Mouse (Mus musculus) liver, embryonic 13.5 days (tissue): ENCODE data around the gene Nup107. TPM values are rescaled to one million over a fixed set of nuclear protein-coding genes. Genes with fewer than 3 reads are reported as not detected.

Source experiments
- ATAC-seq: fragments of 200-750 bp; cut with Nextera tagmentation; 2 replicates; pipeline ENCODE4 v1.8.0; 2017; ENCODE audit warnings: low read depth, mild to moderate bottlenecking, moderate number of reproducible peaks, moderate library complexity
- DNase-seq: peaks from one replicate; pipeline ENCODE4 v3.0.0; 2022
- H3K27ac ChIP-seq: fragments of 300-500 bp; sonication (generic); 2 replicates; pipeline ENCODE4 v1.5.1; 2015; ENCODE audit warnings: moderate library complexity, mild to moderate bottlenecking, inconsistent platforms
- H3K27me3 ChIP-seq: fragments of 300-500 bp; sonication (generic); 2 replicates; pipeline ENCODE4 v1.6.1; 2015; ENCODE audit warnings: mild to moderate bottlenecking, inconsistent platforms
- H3K36me3 ChIP-seq: fragments of 300-500 bp; sonication (generic); 2 replicates; pipeline ENCODE4 v1.6.1; 2015; ENCODE audit warnings: mild to moderate bottlenecking, inconsistent platforms
- H3K4me1 ChIP-seq: fragments of 300-500 bp; sonication (generic); replicated peaks from 2 replicates; pipeline ENCODE4 v1.6.1; 2015; ENCODE audit warnings: inconsistent platforms
- H3K4me2 ChIP-seq: fragments of 300-500 bp; sonication (generic); 2 replicates; pipeline ENCODE4 v1.6.1; 2015; ENCODE audit warnings: inconsistent platforms, mild to moderate bottlenecking, moderate library complexity
- H3K4me3 ChIP-seq: fragments of 300-500 bp; sonication (generic); replicated peaks from 2 replicates; pipeline ENCODE4 v1.5.1; 2015; ENCODE audit warnings: mild to moderate bottlenecking, inconsistent platforms
- H3K9ac ChIP-seq: fragments of 300-500 bp; sonication (generic); 2 replicates; pipeline ENCODE4 v1.6.1; 2015; ENCODE audit warnings: mild to moderate bottlenecking, inconsistent platforms
- H3K9me3 ChIP-seq: fragments of 300-500 bp; sonication (generic); replicated peaks from 2 replicates; pipeline ENCODE4 v1.6.1; 2016; ENCODE audit warnings: inconsistent platforms
- WGBS: fragments of 180-500 bp; shearing (Covaris S2); methylation state at CpG from one replicate; pipeline ENCODE4 v1.1.7; 2015; ENCODE audit not compliant: insufficient replicate concordance; 5-methylcytosine and 5-hydroxymethylcytosine counted together
- polyA plus RNA-seq: library from polyadenylated mRNA; unstranded; fragments of >200 nt; fragmentation: Nextera tagmentation; extraction: Ambion mirVana; gene quantifications from 2 replicates; pipeline ENCODE4 v1.2.1, GENCODE M21; 2015

Nup107 gene
- polyA plus RNA-seq, 1 experiment from 2014 or later, result 54.8 TPM

DNA sequence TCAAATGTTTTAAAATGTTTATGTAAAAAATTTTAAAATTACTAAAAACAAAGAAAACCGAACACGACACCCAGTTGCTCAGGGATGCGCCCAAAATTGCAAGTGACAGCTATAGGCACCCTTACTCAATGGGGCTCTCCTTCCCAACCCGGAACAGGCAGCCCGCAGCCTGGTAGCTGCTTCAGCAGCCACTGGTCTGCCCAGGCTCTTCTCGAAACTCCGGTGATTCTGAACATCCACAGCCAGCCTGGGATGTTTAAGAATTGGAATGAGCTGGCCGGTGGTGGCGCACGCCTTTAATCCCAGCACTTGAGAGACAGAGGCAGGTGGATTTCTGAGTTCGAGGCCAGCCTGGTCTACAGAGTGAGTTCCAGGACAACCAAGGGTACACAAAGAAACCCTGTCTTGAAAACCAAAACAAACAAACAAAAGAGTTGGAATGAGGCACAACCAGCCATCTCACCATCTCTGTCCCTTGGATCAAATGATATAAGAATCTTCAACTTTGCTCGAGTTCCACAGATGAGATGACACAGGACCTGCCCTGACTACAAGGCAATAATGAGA, 61.8 kb downstream of the Nup107 start:
- Histone ChIP-seq H3K4me1 (peaks cover 32% of the 10 kb centered on the region), H3K27ac (peak overlapping the region; percentile 67; the same call in 1 of the 2 replicates), H3K4me3 (no peak overlapping the region), H3K4me2 (peak overlapping the region; percentile 37; the same call in 1 of the 2 replicates), H3K9ac (no peak overlapping the region), H3K9me3 (no peaks in the 10 kb centered on the region), H3K27me3 (no peaks in the 10 kb centered on the region), H3K36me3 (no peaks in the 10 kb centered on the region)
- DNase-seq (no peak), ATAC-seq (no peak)
- 83% methylated on average over 12 of the region's 12 CpGs for WGBS

DNA sequence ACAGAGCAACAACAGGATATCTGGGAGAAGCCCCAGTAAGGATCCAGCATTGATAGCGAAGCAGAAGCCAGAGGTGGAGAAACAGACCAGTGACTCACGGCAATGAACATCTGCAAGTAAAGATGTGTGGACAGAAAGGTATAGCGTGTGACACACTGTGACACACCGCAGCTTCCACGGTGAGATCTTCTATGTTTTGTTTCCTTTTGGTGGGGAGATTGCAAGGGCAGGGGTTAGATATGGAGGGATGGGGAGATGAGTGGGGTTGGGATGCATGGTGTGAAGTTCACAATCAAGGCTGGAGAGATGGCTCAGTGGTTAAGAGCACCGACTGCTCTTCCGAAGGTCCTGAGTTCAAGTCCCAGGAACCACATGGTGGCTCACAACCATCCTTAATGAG, 62.4 kb downstream of the Nup107 start:
- no peaks in the 10 kb centered on the region for H3K36me3 ChIP-seq
- WGBS, result 82% methylated on average over 7 of the region's 7 CpGs
- H3K27me3 ChIP-seq, result no peaks in the 10 kb centered on the region
- peaks cover 32% of the 10 kb centered on the region for H3K4me1 ChIP-seq
- no peaks in the 10 kb centered on the region for H3K9me3 ChIP-seq
- no peak overlapping the region for H3K4me3 ChIP-seq
- no peak overlapping the region for H3K4me2 ChIP-seq
- DNase-seq (no peak), ATAC-seq (no peak)
- no peak overlapping the region for H3K27ac ChIP-seq
- no peak overlapping the region for H3K9ac ChIP-seq

DNA sequence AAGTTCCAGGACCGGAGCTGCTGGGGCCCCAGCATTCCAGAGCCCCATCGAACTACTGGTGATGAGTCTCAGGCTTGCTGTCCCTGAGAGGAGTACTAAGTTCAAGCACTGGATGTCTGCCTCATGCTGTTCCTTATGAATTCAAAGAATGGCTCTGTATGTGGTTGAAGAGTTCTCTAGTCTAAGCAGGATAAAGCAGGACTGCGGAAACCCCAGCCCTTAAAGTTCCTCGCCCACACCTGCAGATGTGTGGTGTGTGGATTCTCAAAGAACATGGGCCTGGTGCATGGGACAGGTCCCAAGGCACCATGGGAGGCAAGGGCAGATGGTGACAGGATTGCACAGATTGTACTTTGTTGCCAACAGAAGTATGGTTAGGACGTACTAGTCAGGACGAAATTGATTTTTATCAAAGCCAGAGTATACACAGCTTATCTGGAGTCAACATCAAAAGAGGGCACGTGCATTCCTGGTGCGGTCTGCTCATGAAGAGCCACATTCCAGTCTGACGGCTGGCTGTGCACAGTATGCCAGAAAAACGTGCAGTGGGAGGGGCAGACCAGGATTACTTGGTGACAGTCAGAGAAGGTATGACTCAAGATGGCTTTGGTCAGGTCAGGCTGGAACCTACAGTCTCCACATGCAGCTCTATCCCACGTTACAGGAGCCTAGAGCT, 63.2 kb downstream of the Nup107 start:
- H3K36me3 ChIP-seq, result no peaks in the 10 kb centered on the region
- no peak for ATAC-seq
- H3K27ac ChIP-seq, result no peak overlapping the region; the same call in 1 of the 2 replicates
- no peaks in the 10 kb centered on the region for H3K9me3 ChIP-seq
- WGBS, result 62% methylated on average over 11 of the region's 11 CpGs
- DNase-seq, result no peak
- H3K4me1 ChIP-seq, result peaks cover 32% of the 10 kb centered on the region
- no peak overlapping the region for H3K9ac ChIP-seq
- no peaks in the 10 kb centered on the region for H3K27me3 ChIP-seq
- H3K4me2 ChIP-seq, result no peak overlapping the region
- H3K4me3 ChIP-seq, result no peak overlapping the region

DNA sequence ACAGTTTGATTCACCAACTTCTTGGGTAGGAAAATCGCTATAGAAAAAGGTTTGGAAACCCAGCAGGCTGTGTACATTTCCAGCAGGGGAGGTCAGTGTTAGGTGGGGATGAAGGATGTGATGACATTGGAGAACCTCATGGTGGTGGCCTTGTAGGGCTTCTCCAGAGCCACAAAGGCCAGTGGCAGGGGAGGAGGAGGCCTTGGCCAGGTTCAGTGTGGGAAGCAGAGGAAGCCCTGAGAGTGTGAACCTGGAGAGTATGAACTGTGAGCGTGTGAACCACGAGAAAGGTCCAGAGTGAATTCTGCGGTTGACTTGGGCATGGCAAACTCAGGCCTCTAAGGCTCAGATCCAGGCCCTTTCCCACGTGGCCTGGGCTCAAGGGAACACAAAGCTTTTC, 63.9 kb downstream of the Nup107 start:
- WGBS, result 67% methylated on average over 5 of the region's 5 CpGs
- Histone ChIP-seq H3K4me2 (no peak overlapping the region), H3K9me3 (no peaks in the 10 kb centered on the region), H3K4me1 (peaks cover 31% of the 10 kb centered on the region), H3K9ac (no peak overlapping the region), H3K27ac (no peak overlapping the region), H3K27me3 (no peaks in the 10 kb centered on the region), H3K4me3 (no peak overlapping the region), H3K36me3 (no peaks in the 10 kb centered on the region)
- ATAC-seq, result no peak
- DNase-seq, result no peak

DNA sequence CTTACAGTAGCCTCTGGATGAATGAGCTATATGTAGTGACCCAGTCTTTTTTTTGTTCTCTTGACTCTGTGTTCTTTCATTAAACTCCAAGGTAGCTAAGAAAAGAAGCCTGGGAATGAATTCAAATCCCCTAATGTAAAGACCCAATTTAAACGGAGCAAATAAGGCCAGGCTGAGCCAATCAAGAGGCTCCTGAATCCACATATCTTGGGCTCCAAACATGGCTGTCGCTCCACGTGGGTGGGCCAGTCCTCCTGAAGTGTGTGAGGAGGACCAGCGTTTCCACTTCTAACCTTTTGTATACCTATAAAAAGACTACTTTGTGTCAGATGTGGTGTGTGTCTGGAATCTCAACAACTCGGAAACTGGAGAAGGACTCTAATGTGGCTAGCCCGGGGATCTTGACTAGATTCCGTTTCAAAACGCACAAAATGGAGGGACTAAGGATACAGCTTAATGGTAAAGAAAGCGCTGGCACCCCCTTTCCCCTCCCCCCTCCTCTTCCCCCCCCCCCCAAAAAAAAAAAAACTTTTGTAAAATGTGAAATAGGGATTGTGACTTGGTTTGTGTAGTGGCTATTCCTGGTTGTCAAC, 64.9 kb downstream of the Nup107 start:
- Histone ChIP-seq H3K27ac (no peak overlapping the region), H3K9ac (no peak overlapping the region), H3K4me3 (no peak overlapping the region), H3K27me3 (no peaks in the 10 kb centered on the region), H3K4me1 (peaks cover 21% of the 10 kb centered on the region), H3K9me3 (no peaks in the 10 kb centered on the region), H3K4me2 (no peak overlapping the region), H3K36me3 (no peaks in the 10 kb centered on the region)
- no peak for ATAC-seq
- no peak for DNase-seq
- 75% methylated on average over 9 of the region's 9 CpGs for WGBS

DNA sequence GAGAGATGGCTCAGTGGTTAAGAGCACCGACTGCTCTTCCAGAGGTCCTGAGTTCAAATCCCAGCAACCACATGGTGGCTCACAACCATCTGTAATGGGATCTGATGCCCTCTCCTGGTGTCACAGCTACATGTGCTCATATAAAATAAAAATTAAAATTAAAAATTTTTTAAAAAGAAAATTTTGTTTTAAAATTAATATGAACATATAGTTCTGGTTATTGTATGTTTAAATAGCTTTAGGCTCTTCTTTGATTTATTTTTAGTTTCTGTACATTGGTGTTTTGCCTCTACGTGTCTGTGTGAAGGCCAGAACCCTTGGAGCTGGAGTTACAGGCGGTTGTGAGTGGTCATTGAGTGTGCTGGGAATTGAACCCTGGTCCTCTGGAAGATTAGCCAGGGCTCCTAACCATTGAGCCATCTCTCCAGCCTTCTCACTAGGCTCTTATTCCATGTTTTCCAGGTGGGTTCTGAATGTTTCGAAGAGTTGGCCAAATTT, 65.6 kb downstream of the Nup107 start:
- no peak overlapping the region for H3K4me2 ChIP-seq
- no peaks in the 10 kb centered on the region for H3K27me3 ChIP-seq
- H3K9ac ChIP-seq, result no peak overlapping the region
- H3K9me3 ChIP-seq, result no peaks in the 10 kb centered on the region
- no peak overlapping the region for H3K27ac ChIP-seq
- 80% methylated on average over 4 of the region's 4 CpGs for WGBS
- ATAC-seq (no peak), DNase-seq (no peak)
- peaks cover 14% of the 10 kb centered on the region for H3K4me1 ChIP-seq
- H3K4me3 ChIP-seq, result no peak overlapping the region
- no peaks in the 10 kb centered on the region for H3K36me3 ChIP-seq

DNA sequence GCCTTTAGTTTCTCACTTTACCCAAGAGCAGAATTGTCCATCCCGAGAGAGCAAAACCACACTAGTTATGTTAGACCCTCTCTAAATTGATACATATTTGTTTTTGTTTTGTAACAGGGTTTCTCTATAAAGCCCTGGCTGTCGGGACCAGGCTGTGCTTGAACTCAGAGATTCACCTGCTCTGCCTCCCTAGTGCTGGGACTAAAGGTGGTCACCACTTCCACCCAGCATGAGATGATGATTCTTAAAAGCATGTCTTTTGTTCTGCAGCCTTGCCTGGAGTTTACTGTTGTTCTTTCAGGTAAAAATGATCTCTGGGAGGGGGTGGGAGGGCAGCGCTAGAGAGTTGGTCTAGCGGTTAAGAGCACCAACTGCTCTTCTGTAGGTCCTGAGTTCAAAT, 66.2 kb downstream of the Nup107 start:
- peaks cover 8% of the 10 kb centered on the region for H3K4me1 ChIP-seq
- no peak overlapping the region for H3K27ac ChIP-seq
- H3K9ac ChIP-seq, result no peak overlapping the region
- no peaks in the 10 kb centered on the region for H3K9me3 ChIP-seq
- WGBS, result 79% methylated on average over 4 of the region's 4 CpGs
- H3K27me3 ChIP-seq, result no peaks in the 10 kb centered on the region
- ATAC-seq (no peak), DNase-seq (no peak)
- H3K36me3 ChIP-seq, result no peaks in the 10 kb centered on the region
- H3K4me3 ChIP-seq, result no peak overlapping the region
- H3K4me2 ChIP-seq, result no peak overlapping the region

DNA sequence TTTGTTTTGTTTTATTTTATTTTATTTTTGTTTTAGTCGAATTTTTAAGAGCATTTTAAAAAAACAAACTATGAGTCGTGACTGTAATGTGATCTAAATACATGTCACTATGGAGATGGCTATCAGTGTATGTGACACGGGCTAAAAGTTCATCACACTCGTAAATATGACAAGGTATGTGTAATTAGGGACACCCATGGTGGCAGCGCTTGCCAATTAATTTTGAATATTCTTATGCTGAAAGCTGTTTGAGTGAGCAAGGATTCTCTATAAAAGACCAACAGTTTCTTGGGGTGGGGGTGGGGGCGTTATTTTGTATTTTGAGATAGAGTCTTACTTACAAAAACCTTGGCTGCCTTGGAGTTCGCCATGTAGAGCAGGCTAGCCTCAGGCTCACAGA, 66.8 kb downstream of the Nup107 start:
- peaks cover 2% of the 10 kb centered on the region for H3K4me1 ChIP-seq
- 59% methylated on average over 7 of the region's 7 CpGs for WGBS
- no peak overlapping the region for H3K4me2 ChIP-seq
- ATAC-seq (no peak), DNase-seq (no peak)
- no peak overlapping the region for H3K27ac ChIP-seq
- no peaks in the 10 kb centered on the region for H3K27me3 ChIP-seq
- H3K9me3 ChIP-seq, result no peaks in the 10 kb centered on the region
- no peak overlapping the region for H3K9ac ChIP-seq
- no peak overlapping the region for H3K4me3 ChIP-seq
- H3K36me3 ChIP-seq, result no peaks in the 10 kb centered on the region

DNA sequence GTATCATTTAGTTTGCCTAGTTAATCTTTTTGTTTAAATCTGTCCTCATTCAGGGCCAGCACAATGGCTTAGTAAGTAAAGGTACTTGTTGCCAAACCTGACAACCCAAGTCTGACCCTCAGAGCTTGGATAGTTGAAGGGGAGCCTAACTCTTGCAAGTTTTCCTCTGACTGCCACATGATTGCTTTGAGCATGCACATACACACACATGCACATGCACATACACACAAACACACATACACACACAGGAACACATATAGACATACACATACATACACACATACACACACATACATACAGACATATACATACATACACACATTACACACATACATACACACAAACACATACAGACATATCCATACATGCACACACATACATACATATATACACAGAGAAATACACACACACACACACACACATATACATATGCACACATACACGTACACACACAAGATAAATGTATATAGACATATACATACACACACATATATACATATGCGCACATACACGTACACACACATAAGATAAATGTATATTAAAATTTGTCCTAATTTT, 67.6 kb downstream of the Nup107 start:
- 86% methylated on average over 3 of the region's 3 CpGs for WGBS
- H3K36me3 ChIP-seq, result no peaks in the 10 kb centered on the region
- no peak overlapping the region for H3K27ac ChIP-seq

DNA sequence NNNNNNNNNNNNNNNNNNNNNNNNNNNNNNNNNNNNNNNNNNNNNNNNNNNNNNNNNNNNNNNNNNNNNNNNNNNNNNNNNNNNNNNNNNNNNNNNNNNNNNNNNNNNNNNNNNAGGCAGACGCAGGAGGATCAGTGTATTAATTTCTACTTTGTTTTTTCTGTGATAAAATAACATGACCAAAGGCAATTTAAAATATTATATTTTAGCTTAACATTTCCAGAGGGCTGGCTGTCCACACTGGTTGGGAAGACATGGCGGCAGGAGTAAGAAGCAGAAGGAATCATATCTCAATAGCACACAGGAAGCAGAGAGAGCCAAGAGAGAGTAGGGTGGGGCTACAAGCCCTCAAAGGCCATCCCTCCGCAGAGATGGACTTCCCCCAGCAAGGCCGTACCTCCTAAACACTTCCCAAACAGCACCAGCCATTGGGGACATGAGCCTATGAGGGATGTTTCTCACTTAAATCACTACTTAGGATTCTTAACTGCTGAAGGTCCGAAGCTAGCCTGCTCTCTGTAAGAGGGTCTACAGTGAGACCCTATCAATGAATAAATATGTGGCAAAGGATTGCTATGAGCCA, 68.3 kb downstream of the Nup107 start:
- WGBS, result 49% methylated on average over 5 of the region's 5 CpGs
- Histone ChIP-seq H3K9me3 (no peaks in the 10 kb centered on the region), H3K36me3 (no peaks in the 10 kb centered on the region), H3K27me3 (no peaks in the 10 kb centered on the region), H3K9ac (no peak overlapping the region), H3K4me2 (no peak overlapping the region), H3K4me3 (no peak overlapping the region), H3K27ac (no peak overlapping the region), H3K4me1 (no peaks in the 10 kb centered on the region)
- no peak for DNase-seq
- ATAC-seq, result no peak

More for the DNA sequence above, 67.6 kb downstream of the Nup107 start:
- Histone ChIP-seq H3K4me2 (no peak overlapping the region), H3K9ac (no peak overlapping the region), H3K27me3 (no peaks in the 10 kb centered on the region), H3K9me3 (no peaks in the 10 kb centered on the region), H3K4me3 (no peak overlapping the region), H3K4me1 (no peaks in the 10 kb centered on the region)
- no peak for ATAC-seq
- DNase-seq, result no peak
